Mouse (Mus musculus): ENCODE measurements around the gene Rpl41. TPM values are rescaled to one million over a fixed set of nuclear protein-coding genes. Genes with fewer than 3 reads are reported as not detected.

The Rpl41 gene
- 2,530 TPM for polyA plus RNA-seq (2017; shearing (Covaris generic))

DNA sequence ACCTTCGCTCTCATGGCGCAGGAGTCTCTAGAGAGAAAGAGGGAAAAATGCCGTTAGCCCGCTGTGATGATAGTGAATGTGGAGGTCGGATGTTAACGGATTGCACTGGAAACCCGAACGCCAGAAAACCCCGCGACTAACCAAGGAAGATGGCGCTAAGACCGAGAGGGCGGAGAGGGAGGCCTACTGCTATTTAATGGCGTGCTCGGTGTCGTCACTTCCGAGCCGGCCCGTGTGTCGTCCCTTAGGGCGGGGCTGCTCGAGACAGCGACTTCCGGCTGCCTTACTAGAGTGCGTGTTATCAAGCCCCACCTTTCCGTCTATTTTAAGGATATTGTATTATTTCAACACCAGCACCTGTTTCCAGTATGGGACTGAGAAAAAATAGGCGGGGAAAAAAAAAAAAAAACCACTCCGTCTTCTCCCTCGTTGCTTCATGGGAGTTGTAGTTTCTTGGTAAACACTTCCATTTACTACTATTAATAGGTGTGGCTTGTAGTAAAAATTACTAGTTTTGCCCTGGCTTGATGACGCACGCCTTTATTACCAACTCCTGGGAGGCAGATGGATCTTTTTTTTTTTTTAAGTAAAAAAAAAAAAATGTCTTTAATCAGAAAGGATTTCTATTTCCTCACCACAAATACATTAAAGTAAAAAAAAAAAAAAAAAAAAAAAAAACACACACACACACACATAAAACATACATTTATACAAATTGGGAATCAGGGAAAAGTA is at the start of gene Rpl41:
Gene Rpl41 (minus strand): TSS at position 359 of the 735 bp plus-strand sequence.

DNA sequence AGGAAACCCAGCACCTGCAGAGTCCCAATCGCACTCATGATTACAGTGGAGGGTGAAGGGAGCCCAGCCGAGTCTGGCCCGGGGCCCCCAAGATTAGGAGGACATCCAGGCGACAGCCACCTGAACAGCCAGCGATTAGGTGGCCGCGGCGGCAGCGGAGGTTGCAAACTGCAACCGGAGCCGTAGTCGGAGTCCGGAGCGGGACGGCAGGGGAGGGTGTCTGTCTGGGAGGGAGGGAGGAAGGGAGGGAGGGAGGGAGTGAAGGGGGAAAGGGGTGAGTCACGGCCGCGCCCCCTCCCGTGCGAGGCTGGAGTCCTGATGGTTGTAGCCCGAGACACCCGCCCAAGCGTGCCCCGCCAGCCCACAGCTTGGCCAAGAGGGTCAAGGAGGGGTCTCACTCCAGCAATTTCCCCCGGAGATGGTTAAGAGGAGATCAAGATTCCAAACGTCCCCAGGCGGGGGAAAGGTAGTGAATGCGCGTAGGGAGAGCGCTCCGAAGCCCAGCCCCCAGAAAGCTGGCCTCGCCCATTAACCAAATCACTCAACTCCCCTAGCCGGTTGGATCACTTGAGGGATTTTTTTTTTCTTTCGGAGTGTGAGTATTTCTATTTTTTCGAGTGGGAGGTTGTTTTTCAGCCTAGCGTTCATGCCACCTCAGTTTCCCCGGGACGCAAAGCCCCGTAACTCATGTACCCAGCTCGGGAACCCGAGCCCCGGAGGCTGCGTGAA is 40.5 kb upstream of the Rpl41 start, which contains the start of gene Erbb3:
Gene Erbb3 (minus strand): TSS at position 189 of the 729 bp plus-strand sequence.

GRCm38 (mm10) chr10:128565788-128566531 is 16.9 kb upstream of the Rpl41 start, which contains the start of gene Pa2g4:
Gene Pa2g4, minus strand, starts transcription at chr10:128565987.

GRCm38 (mm10) chr10:128547361-128548032 is 1.6 kb downstream of the Rpl41 start, which contains the start of gene Zc3h10:
Gene Zc3h10, minus strand, starts transcription at chr10:128547774.

DNA sequence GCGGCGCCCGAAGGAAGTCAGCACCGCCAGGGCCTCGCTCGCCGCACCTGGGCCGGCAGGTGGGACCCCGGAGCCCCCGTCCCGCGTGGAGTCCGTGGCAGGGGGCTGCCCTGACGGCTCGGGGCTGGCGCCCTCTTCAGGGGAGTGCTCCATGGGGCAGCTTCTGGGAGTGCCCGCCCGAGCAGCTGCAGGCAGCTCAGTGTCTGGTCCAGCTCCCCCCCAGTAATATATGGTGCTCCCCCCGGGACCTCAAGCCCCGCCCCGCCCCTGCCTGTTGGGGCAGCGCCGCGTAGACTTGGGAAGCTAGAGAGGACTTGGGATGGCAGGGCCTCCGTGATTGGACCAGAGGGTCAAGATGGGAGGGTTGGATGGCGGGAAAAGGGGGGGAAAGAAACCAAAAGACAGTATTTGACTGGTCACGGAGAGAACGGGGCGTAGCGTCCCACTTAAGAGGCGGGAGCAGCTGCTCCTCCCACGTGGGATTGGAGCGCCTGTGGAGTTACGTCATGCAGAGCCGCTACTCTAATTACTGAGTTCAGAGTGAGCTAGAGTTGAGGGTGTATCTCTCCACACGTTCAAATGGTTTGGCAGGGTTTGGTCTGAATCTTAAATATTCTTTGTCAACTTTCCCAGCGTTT is 23.3 kb downstream of the Rpl41 start, which contains the start of gene Esyt1:
Gene Esyt1 (minus strand): TSS at position 201 of the 638 bp plus-strand sequence.

DNA sequence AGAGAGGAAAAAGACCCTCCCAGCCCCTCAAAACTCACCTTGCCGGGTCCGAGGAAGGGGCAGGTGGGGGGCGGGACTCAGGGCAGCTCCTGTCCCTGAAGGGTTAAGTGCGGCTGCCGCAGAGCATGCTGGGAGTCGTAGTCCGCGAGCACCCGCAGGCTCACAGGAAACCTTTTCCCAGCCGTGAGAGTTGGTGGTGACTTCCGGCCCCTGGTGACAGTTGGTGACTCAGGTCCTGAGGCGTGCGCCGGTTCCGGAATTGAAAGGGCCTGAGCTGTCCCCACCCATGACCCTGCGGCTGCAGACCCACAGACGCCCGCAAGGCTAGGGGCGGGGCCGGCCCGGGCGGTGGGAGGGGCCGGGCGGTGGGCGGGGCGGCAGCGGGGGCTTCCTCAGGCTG is 50.5 kb downstream of the Rpl41 start, which contains the start of gene Myl6b:
Gene Myl6b (minus strand): TSS at position 96 of the 400 bp plus-strand sequence.

Other genes starting within 250 kb of the Rpl41 start
- 38.5 TPM for gene Pan2, start 246.0 kb downstream of the Rpl41 start, polyA plus RNA-seq (2017; shearing (Covaris generic))
- 20.3 TPM for gene Cnpy2, start 226.8 kb downstream of the Rpl41 start, polyA plus RNA-seq (2017; shearing (Covaris generic))
- 107 TPM for gene Cs, start 211.6 kb downstream of the Rpl41 start, polyA plus RNA-seq (2017; shearing (Covaris generic))
- gene Coq10a, start 180.3 kb downstream of the Rpl41 start, polyA plus RNA-seq (2017; shearing (Covaris generic)): 24.7 TPM
- gene Ankrd52, start 172.2 kb downstream of the Rpl41 start, polyA plus RNA-seq (2017; shearing (Covaris generic)): 6.6 TPM
- not detected for gene Slc39a5, start 148.1 kb downstream of the Rpl41 start, polyA plus RNA-seq (2017; shearing (Covaris generic))
- 47.4 TPM for gene Nabp2, start 137.8 kb downstream of the Rpl41 start, polyA plus RNA-seq (2017; shearing (Covaris generic))
- 24.5 TPM for gene Rnf41, start 137.6 kb downstream of the Rpl41 start, polyA plus RNA-seq (2017; shearing (Covaris generic))
- 86.8 TPM for gene Smarcc2, start 90.1 kb downstream of the Rpl41 start, polyA plus RNA-seq (2017; shearing (Covaris generic))
- gene Myl6, start 55.2 kb downstream of the Rpl41 start, polyA plus RNA-seq (2017; shearing (Covaris generic)): 1,164 TPM
- gene Myl6b, start 50.6 kb downstream of the Rpl41 start, polyA plus RNA-seq (2017; shearing (Covaris generic)): 2.0 TPM
- gene Esyt1, start 23.4 kb downstream of the Rpl41 start, polyA plus RNA-seq (2017; shearing (Covaris generic)): 244 TPM
- gene Zc3h10, start 1.5 kb downstream of the Rpl41 start, polyA plus RNA-seq (2017; shearing (Covaris generic)): 32.2 TPM
- gene Pa2g4, start 16.7 kb upstream of the Rpl41 start, polyA plus RNA-seq (2017; shearing (Covaris generic)): 20.1 TPM
- gene Erbb3, start 40.3 kb upstream of the Rpl41 start, polyA plus RNA-seq (2017; shearing (Covaris generic)): 2.1 TPM
- gene Rps26, start 77.4 kb upstream of the Rpl41 start, polyA plus RNA-seq (2017; shearing (Covaris generic)): 545 TPM
- gene Ikzf4, start 96.7 kb upstream of the Rpl41 start, polyA plus RNA-seq (2017; shearing (Covaris generic)): 0.77 TPM
- gene Suox, start 124.8 kb upstream of the Rpl41 start, polyA plus RNA-seq (2017; shearing (Covaris generic)): 4.1 TPM
- 25.1 TPM for gene Rab5b, start 147.0 kb upstream of the Rpl41 start, polyA plus RNA-seq (2017; shearing (Covaris generic))
- 2.5 TPM for gene Pmel, start 154.9 kb upstream of the Rpl41 start, polyA plus RNA-seq (2017; shearing (Covaris generic))
- gene Cdk2, start 155.7 kb upstream of the Rpl41 start, polyA plus RNA-seq (2017; shearing (Covaris generic)): 14.1 TPM
- 635 TPM for gene Dgka, start 195.6 kb upstream of the Rpl41 start, polyA plus RNA-seq (2017; shearing (Covaris generic))
- gene Pym1, start 198.6 kb upstream of the Rpl41 start, polyA plus RNA-seq (2017; shearing (Covaris generic)): 23.9 TPM
- gene Mmp19, start 241.6 kb upstream of the Rpl41 start, polyA plus RNA-seq (2017; shearing (Covaris generic)): not detected